Mouse (Mus musculus) forebrain, postnatal 0 days (tissue): ENCODE data around the gene Mia2. TPM values are rescaled to one million over a fixed set of nuclear protein-coding genes. Genes with fewer than 3 reads are reported as not detected.

Source experiments
- ATAC-seq: fragments of 200-750 bp; cut with Nextera tagmentation; 2 replicates; pipeline ENCODE4 v1.8.0; 2017; ENCODE audit warnings: mild to moderate bottlenecking, moderate library complexity
- DNase-seq: peaks from one replicate; pipeline ENCODE4 v3.0.0-alpha.2; 2015
- H3K27ac ChIP-seq: fragments of 300-500 bp; sonication (generic); 2 replicates; pipeline ENCODE4 v1.5.1; 2014; ENCODE audit warnings: low read depth, mild to moderate bottlenecking, antibody characterized with exemption, low read length, moderate library complexity, mixed read lengths
- H3K27me3 ChIP-seq: fragments of 300-500 bp; sonication (generic); 2 replicates; pipeline ENCODE4 v1.6.1; 2014; ENCODE audit warnings: mild to moderate bottlenecking, low read length, mixed read lengths; ENCODE audit not compliant: insufficient read depth
- H3K36me3 ChIP-seq: fragments of 300-500 bp; sonication (generic); 2 replicates; pipeline ENCODE4 v1.6.1; 2014; ENCODE audit warnings: mild to moderate bottlenecking, moderate library complexity; ENCODE audit not compliant: insufficient read depth
- H3K4me1 ChIP-seq: fragments of 300-500 bp; sonication (generic); 2 replicates; pipeline ENCODE4 v1.6.1; 2014; ENCODE audit warnings: antibody characterized with exemption; ENCODE audit not compliant: insufficient read depth
- H3K4me2 ChIP-seq: fragments of 300-500 bp; sonication (generic); 2 replicates; pipeline ENCODE4 v1.6.1; 2014; ENCODE audit warnings: low read depth, mild to moderate bottlenecking, moderate library complexity
- H3K4me3 ChIP-seq: fragments of 300-500 bp; sonication (generic); 2 replicates; pipeline ENCODE4 v1.5.1; 2014; ENCODE audit warnings: low read depth, low read length, mixed read lengths
- H3K9ac ChIP-seq: fragments of 300-500 bp; sonication (generic); 2 replicates; pipeline ENCODE4 v1.6.1; 2014; ENCODE audit warnings: mild to moderate bottlenecking
- H3K9me3 ChIP-seq: fragments of 300-500 bp; sonication (generic); 2 replicates; pipeline ENCODE4 v1.6.1; 2016; ENCODE audit warnings: low read length
- CTCF ChIP-seq: sonication (generic); IDR thresholded peaks from 2 replicates; pipeline ENCODE4 v1.5.1; 2016; ENCODE audit warnings: antibody characterized with exemption, control low read depth, low read depth
- WGBS: fragments of 180-500 bp; shearing (Covaris S2); extraction: QIAGEN DNeasy Blood & Tissue Kit; methylation state at CpG from one replicate; pipeline ENCODE4 v1.1.7; 2014; 5-methylcytosine and 5-hydroxymethylcytosine counted together
- polyA plus RNA-seq: library from polyadenylated mRNA; unstranded; fragments of >200 nt; fragmentation: Nextera tagmentation; extraction: Ambion mirVana; gene quantifications from 2 replicates; pipeline ENCODE4 v1.2.1, GENCODE M21; 2015
- total RNA-seq: library from RNA; depleted of rRNA; stranded (reverse); fragments of >200 nt; gene quantifications from 2 replicates; pipeline ENCODE4 v1.2.3, GENCODE M21; 2014

Mia2 gene
- total and polyA plus RNA-seq, 2 experiments from 2014 or later = 26.9 to 29.6 TPM

- Histone ChIP-seq H3K4me2 (peak overlapping the region; percentile 70), H3K9me3 (no peaks in the 10 kb centered on the region), H3K4me1 (peaks cover 16% of the 10 kb centered on the region), H3K4me3 (peak overlapping the region; percentile 52), H3K36me3 (0 out of 2 replicates have a peak, but pooled peaks cover 4% of the 10 kb centered on the region), H3K27ac (peak overlapping the region; percentile 94), H3K9ac (peak overlapping the region; percentile 82), H3K27me3 (no peaks in the 10 kb centered on the region)
- DNase-seq = no peak
- ATAC-seq = no peak
- no peak for TF ChIP-seq CTCF
- 44% methylated on average over 4 of the region's 4 CpGs for WGBS
Observed at GRCm38 (mm10) chr12:59060322-59060721, 35.3 kb upstream of the Mia2 start.

GRCm38 (mm10) chr12:59060993-59061595, 34.5 kb upstream of the Mia2 start, which contains the start of gene Trappc6b:
Gene Trappc6b, minus strand, starts transcription at chr12:59061472.
- peak within 1 kb of the TSS; percentile 52 for H3K4me3 ChIP-seq
- peak within 1 kb of the TSS; percentile 82 for H3K9ac ChIP-seq
- no peaks in the 10 kb centered on the region for H3K9me3 ChIP-seq
- ATAC-seq = peak; percentile 98
- no peaks in the 10 kb centered on the region for H3K27me3 ChIP-seq
- peaks cover 16% of the 10 kb centered on the region for H3K4me1 ChIP-seq
- peak; percentile 56 for TF ChIP-seq CTCF
- WGBS = 2% methylated on average over 48 of the region's 49 CpGs
- peak within 1 kb of the TSS; percentile 94 for H3K27ac ChIP-seq
- H3K36me3 ChIP-seq = 0 out of 2 replicates have a peak, but pooled peaks cover 4% of the 10 kb centered on the region
- peak; percentile 89 for DNase-seq
- peak within 1 kb of the TSS; percentile 70 for H3K4me2 ChIP-seq

- 85% methylated on average over 8 of the region's 8 CpGs for WGBS
- ATAC-seq (no peak), DNase-seq (no peak)
- Histone ChIP-seq H3K4me3 (no peak overlapping the region), H3K9ac (no peak overlapping the region), H3K4me2 (no peak overlapping the region), H3K4me1 (peaks cover 7% of the 10 kb centered on the region), H3K9me3 (no peaks in the 10 kb centered on the region), H3K36me3 (peaks cover 15% of the 10 kb centered on the region), H3K27ac (no peak overlapping the region), H3K27me3 (no peaks in the 10 kb centered on the region)
- no peak for TF ChIP-seq CTCF
Observed at GRCm38 (mm10) chr12:59064837-59065236, 30.8 kb upstream of the Mia2 start.

- Histone ChIP-seq H3K4me1 (no peaks in the 10 kb centered on the region; the same call in 1 of the 2 replicates), H3K36me3 (peaks cover 23% of the 10 kb centered on the region), H3K27me3 (no peaks in the 10 kb centered on the region), H3K4me3 (peak overlapping the region; percentile 99), H3K27ac (peak overlapping the region; percentile 89; the same call in 1 of the 2 replicates), H3K9me3 (no peaks in the 10 kb centered on the region), H3K9ac (no peak overlapping the region), H3K4me2 (peak overlapping the region; percentile 65)
- no peak for TF ChIP-seq CTCF
- WGBS = 77% methylated on average over 3 of the region's 3 CpGs
- ATAC-seq = no peak
- no peak for DNase-seq
Observed at GRCm38 (mm10) chr12:59065776-59066175, 29.8 kb upstream of the Mia2 start.

GRCm38 (mm10) chr12:59066448-59067077, 29.0 kb upstream of the Mia2 start, which contains the start of gene Pnn:
Gene Pnn, plus strand, starts transcription at chr12:59066884.
- DNase-seq = peak; percentile 99
- Histone ChIP-seq H3K4me1 (no peaks in the 10 kb centered on the region; the same call in 1 of the 2 replicates), H3K9ac (peak within 1 kb of the TSS; percentile 99), H3K36me3 (peaks cover 31% of the 10 kb centered on the region), H3K4me3 (peak within 1 kb of the TSS; percentile 99), H3K9me3 (no peaks in the 10 kb centered on the region), H3K27me3 (no peaks in the 10 kb centered on the region), H3K27ac (peak within 1 kb of the TSS; percentile 91), H3K4me2 (peak within 1 kb of the TSS; percentile 65)
- peak; percentile 99 for ATAC-seq
- peak; percentile 56 for TF ChIP-seq CTCF
- 5% methylated on average over 41 of the region's 43 CpGs for WGBS

- Histone ChIP-seq H3K4me1 (no peaks in the 10 kb centered on the region; the same call in 1 of the 2 replicates), H3K4me2 (peak overlapping the region; percentile 57), H3K9me3 (no peaks in the 10 kb centered on the region), H3K27ac (peak overlapping the region; percentile 91), H3K4me3 (peak overlapping the region; percentile 99), H3K27me3 (no peaks in the 10 kb centered on the region), H3K36me3 (peaks cover 37% of the 10 kb centered on the region), H3K9ac (peak overlapping the region; percentile 99)
- no peak for TF ChIP-seq CTCF
- 4% methylated on average over 40 of the region's 41 CpGs for WGBS
- ATAC-seq (peak; percentile 17), DNase-seq (peak; percentile 28)
Observed at GRCm38 (mm10) chr12:59067095-59067494, 28.5 kb upstream of the Mia2 start.

GRCm38 (mm10) chr12:59068791-59069190, 26.8 kb upstream of the Mia2 start:
- 93% methylated on average over 13 of the region's 13 CpGs for WGBS
- DNase-seq (no peak), ATAC-seq (no peak)
- Histone ChIP-seq H3K27me3 (no peaks in the 10 kb centered on the region), H3K36me3 (peaks cover 43% of the 10 kb centered on the region), H3K9ac (no peak overlapping the region), H3K27ac (no peak overlapping the region), H3K4me2 (no peak overlapping the region), H3K4me3 (no peak overlapping the region), H3K4me1 (no peaks in the 10 kb centered on the region; the same call in 1 of the 2 replicates), H3K9me3 (no peaks in the 10 kb centered on the region)
- no peak for TF ChIP-seq CTCF
